Mouse (Mus musculus) intestine, embryonic 15.5 days (tissue): ENCODE results near the gene Degs1. TPM values are rescaled to one million over a fixed set of nuclear protein-coding genes. Genes with fewer than 3 reads are reported as not detected.

ENCODE experiments used
- ATAC-seq: fragments of 200-750 bp; cut with Nextera tagmentation; 2 replicates; pipeline ENCODE4 v1.8.0; 2017; ENCODE audit warnings: moderate TSS enrichment, moderate library complexity
- H3K27ac ChIP-seq: fragments of 300-500 bp; sonication (generic); 2 replicates; pipeline ENCODE4 v1.5.1; 2015; ENCODE audit warnings: mild to moderate bottlenecking, inconsistent platforms
- H3K27me3 ChIP-seq: fragments of 300-500 bp; sonication (generic); replicated peaks from 2 replicates; pipeline ENCODE4 v1.6.1; 2015; ENCODE audit warnings: inconsistent platforms
- H3K36me3 ChIP-seq: fragments of 300-500 bp; sonication (generic); 2 replicates; pipeline ENCODE4 v1.6.1; 2015; ENCODE audit warnings: inconsistent platforms
- H3K4me1 ChIP-seq: fragments of 300-500 bp; sonication (generic); replicated peaks from 2 replicates; pipeline ENCODE4 v1.6.1; 2015; ENCODE audit warnings: inconsistent platforms
- H3K4me2 ChIP-seq: fragments of 300-500 bp; sonication (generic); replicated peaks from 2 replicates; pipeline ENCODE4 v1.6.1; 2015; ENCODE audit warnings: mild to moderate bottlenecking, inconsistent platforms
- H3K4me3 ChIP-seq: fragments of 300-500 bp; sonication (generic); replicated peaks from 2 replicates; pipeline ENCODE4 v1.5.1; 2015; ENCODE audit warnings: inconsistent platforms
- H3K9ac ChIP-seq: fragments of 300-500 bp; sonication (generic); 2 replicates; pipeline ENCODE4 v1.6.1; 2015; ENCODE audit warnings: inconsistent platforms
- H3K9me3 ChIP-seq: fragments of 300-500 bp; sonication (generic); 2 replicates; pipeline ENCODE4 v1.6.1; 2016; ENCODE audit warnings: inconsistent platforms
- WGBS: fragments of 180-500 bp; shearing (Covaris S2); methylation state at CpG from one replicate; pipeline ENCODE4 v1.1.7; 2015; 5-methylcytosine and 5-hydroxymethylcytosine counted together
- polyA plus RNA-seq: library from polyadenylated mRNA; unstranded; fragments of >200 nt; fragmentation: Nextera tagmentation; extraction: Ambion mirVana; gene quantifications from 2 replicates; pipeline ENCODE4 v1.2.1, GENCODE M21; 2015

Degs1 gene
- polyA plus RNA-seq, 1 experiment from 2014 or later, result 131 TPM

DNA sequence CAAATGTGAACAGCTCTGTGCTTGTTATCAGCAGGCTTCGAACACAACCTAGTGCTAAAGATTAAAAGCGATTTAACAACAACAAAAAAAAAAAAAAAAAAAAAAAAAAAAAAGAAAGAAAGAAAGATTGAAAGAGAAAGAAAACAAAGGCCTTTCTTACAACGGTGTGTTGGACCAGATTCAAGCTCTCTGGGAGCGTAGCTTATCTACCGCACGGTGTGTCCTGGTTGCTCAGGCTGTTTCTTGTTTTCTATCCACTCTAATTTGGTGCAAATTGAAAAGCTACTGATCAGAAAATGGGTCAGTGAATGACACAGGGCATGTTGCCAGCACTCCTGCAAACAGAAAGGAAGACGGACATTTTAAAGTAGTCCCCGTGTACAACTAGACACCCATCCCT lies 33.3 kb downstream of the Degs1 start:
- Histone ChIP-seq H3K9me3 (no peaks in the 10 kb centered on the region), H3K9ac (no peak overlapping the region), H3K27ac (no peak overlapping the region), H3K27me3 (no peaks in the 10 kb centered on the region), H3K4me2 (no peak overlapping the region), H3K4me1 (no peaks in the 10 kb centered on the region), H3K36me3 (no peaks in the 10 kb centered on the region), H3K4me3 (no peak overlapping the region)
- 69% methylated on average over 8 of the region's 8 CpGs for WGBS
- ATAC-seq, result no peak

DNA sequence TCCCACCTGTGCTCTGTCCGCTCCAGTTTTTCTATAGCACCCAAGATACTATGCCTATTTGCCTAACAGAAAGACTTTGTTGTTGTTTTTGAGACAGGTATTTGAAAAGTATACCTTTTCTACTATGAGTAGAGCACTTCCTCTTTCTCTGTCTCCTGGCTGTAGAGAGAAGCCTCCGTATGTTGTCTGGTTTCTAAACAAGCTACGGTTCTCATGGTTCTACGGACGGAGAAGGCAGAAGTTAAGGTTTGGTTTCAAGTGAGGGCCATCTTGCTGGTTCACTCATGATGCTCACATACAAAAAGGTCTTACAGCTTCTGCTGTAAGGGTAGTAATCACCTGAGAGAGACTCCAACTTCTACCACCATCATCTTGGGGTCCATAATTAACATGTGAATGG lies 37.6 kb downstream of the Degs1 start:
- no peak overlapping the region for H3K4me2 ChIP-seq
- no peaks in the 10 kb centered on the region for H3K9me3 ChIP-seq
- H3K4me1 ChIP-seq, result no peaks in the 10 kb centered on the region
- H3K27me3 ChIP-seq, result no peaks in the 10 kb centered on the region
- H3K4me3 ChIP-seq, result no peak overlapping the region
- 92% methylated on average over 5 of the region's 5 CpGs for WGBS
- H3K36me3 ChIP-seq, result no peaks in the 10 kb centered on the region
- H3K9ac ChIP-seq, result no peak overlapping the region
- no peak for ATAC-seq
- no peak overlapping the region for H3K27ac ChIP-seq

DNA sequence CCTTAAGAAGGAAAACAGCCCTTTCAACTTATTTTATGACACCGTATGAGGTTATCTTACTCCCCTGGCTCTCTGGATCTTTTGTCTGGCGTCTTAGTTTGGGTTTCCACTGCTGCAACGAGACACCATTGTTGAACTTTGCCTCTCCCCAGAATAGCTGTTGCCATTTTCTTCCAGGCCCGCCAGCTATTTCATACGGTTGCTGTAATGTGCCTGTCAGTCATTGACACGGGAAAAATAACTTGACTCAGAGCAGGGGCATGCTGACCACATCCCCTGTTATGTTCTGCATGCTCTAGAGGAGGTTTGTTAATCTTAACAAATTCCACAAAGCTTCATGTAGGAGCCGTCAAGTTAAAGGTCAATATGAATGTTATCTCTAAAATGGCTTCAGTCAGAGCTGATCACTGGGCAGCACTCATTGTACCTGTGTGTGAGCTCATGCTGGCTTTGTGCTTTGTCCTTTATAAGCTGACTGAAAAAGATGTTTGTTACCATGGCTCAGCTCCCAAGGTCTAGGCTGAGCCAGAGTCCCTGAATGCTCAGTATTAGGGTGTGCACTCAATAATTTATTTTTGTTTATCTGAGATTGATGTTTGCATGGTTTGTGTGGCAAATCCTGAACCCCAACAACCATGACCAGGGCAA lies 44.4 kb downstream of the Degs1 start:
- Histone ChIP-seq H3K9ac (no peak overlapping the region), H3K4me1 (no peaks in the 10 kb centered on the region), H3K9me3 (no peaks in the 10 kb centered on the region), H3K27me3 (no peaks in the 10 kb centered on the region), H3K4me3 (no peak overlapping the region), H3K36me3 (no peaks in the 10 kb centered on the region), H3K4me2 (no peak overlapping the region), H3K27ac (no peak overlapping the region)
- 33% methylated on average over 7 of the region's 7 CpGs for WGBS
- peak; percentile 71 for ATAC-seq

DNA sequence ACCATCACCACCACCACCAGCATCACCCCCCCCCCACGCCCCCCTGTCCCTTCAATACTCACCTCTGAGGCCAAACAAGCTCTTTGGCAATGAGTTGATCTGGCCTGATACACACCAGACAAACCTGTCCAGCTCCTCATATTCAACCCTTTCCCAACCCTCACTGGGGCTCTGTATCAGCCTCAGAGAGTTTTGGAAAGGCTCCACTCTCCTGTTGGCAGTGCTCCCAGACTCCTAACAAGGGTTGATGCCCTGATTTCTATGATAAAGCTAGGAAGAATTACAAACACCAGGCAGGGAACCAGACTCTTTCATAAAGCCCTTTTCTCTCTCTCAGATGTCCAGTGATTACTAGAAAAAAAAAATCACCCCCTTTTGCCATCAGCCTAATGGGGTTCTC lies 45.2 kb downstream of the Degs1 start:
- Histone ChIP-seq H3K27me3 (no peaks in the 10 kb centered on the region), H3K36me3 (no peaks in the 10 kb centered on the region), H3K4me2 (no peak overlapping the region), H3K9me3 (no peaks in the 10 kb centered on the region), H3K27ac (no peak overlapping the region), H3K4me1 (no peaks in the 10 kb centered on the region), H3K4me3 (no peak overlapping the region), H3K9ac (no peak overlapping the region)
- ATAC-seq, result no peak
- WGBS, result 80% methylated on average over 1 of the region's 1 CpGs

DNA sequence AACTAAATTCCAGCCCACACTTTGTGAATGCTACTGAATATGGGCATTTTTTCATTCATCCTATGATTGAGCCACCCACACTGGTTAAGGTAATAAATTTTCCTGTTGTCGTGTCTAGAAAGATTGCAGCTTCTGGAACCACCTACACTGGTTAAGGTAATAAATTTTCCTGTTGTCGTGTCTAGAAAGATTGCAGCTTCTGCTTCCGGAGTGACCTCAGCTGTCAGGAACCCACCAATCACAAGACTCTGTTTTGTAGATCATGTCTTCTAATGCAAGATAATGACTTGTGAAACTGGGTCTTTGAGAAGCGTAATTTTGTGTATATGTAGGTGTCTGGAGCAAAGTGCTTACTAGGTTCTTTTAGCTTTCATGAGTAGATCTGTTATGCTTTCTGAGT lies 47.4 kb downstream of the Degs1 start:
- 66% methylated on average over 4 of the region's 4 CpGs for WGBS
- Histone ChIP-seq H3K4me2 (no peak overlapping the region), H3K9ac (no peak overlapping the region), H3K4me3 (no peak overlapping the region), H3K4me1 (no peaks in the 10 kb centered on the region), H3K9me3 (no peaks in the 10 kb centered on the region), H3K27ac (no peak overlapping the region), H3K36me3 (no peaks in the 10 kb centered on the region), H3K27me3 (no peaks in the 10 kb centered on the region)
- ATAC-seq, result no peak

DNA sequence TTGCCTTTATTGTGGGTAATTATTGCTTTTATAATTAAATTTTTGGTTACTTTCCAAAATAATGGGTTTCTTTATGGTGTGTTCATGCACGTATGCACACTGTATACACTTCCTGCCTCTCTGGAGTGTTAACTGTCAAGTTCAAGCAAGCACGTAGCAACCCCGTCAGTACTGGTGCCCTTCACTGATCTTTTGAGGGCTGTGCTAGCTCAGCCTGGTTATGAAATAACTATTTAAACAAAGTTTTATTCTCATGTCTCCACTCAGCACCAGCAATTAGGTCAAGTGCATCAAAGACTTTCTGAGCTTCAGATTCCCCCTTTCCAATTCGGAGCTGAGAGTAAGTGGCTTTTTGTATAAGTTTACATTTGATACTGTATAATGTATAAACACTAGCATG lies 53.2 kb downstream of the Degs1 start:
- no peak overlapping the region for H3K9ac ChIP-seq
- no peak overlapping the region for H3K4me2 ChIP-seq
- no peak overlapping the region for H3K27ac ChIP-seq
- 56% methylated on average over 4 of the region's 4 CpGs for WGBS
- no peaks in the 10 kb centered on the region for H3K36me3 ChIP-seq
- no peaks in the 10 kb centered on the region for H3K4me1 ChIP-seq
- no peak for ATAC-seq
- no peaks in the 10 kb centered on the region for H3K27me3 ChIP-seq
- H3K9me3 ChIP-seq, result no peaks in the 10 kb centered on the region
- no peak overlapping the region for H3K4me3 ChIP-seq

DNA sequence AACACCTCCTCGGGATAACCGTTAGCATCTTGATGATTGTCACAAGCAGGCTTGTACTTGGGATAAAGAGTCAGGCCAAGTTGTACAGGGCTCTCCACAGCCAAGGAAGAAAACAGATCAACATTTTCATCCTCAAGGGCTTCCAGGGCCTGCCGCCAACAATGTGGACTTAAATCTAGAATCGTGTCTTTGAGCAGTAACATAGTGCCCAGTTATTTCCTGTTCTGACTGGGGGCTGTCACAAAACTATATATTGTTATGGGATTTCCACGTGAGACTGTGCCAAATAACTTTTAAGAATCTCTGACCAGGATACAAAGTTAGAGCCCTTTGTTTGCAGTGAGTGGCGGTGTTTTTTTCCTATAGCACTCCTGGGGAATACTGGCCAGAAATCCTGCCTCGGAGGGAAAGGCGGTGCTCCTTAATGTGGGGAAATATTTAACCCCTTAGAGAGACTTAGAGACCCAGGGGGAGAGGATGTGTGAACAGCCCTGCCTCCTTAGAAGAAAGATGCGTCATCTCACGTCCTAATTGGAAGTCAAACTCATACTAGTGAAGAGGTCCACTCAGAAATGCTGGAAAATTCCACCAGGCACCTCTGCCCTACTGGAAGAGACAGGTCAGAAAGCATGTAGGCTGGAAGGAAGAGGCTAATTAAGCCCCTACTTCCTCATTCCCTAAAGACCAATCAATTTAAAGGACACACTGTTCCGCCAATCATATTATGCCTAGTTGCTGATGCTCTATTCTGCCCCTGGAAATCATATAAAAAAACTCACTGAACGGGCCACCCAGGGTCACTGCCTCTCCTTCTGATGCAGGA lies 55.3 kb downstream of the Degs1 start:
- H3K4me3 ChIP-seq, result no peak overlapping the region
- no peak overlapping the region for H3K27ac ChIP-seq
- H3K4me1 ChIP-seq, result no peaks in the 10 kb centered on the region
- no peaks in the 10 kb centered on the region for H3K27me3 ChIP-seq
- 46% methylated on average over 12 of the region's 12 CpGs for WGBS
- no peaks in the 10 kb centered on the region for H3K36me3 ChIP-seq
- H3K9ac ChIP-seq, result no peak overlapping the region
- no peak overlapping the region for H3K4me2 ChIP-seq
- ATAC-seq, result no peak
- H3K9me3 ChIP-seq, result no peaks in the 10 kb centered on the region

DNA sequence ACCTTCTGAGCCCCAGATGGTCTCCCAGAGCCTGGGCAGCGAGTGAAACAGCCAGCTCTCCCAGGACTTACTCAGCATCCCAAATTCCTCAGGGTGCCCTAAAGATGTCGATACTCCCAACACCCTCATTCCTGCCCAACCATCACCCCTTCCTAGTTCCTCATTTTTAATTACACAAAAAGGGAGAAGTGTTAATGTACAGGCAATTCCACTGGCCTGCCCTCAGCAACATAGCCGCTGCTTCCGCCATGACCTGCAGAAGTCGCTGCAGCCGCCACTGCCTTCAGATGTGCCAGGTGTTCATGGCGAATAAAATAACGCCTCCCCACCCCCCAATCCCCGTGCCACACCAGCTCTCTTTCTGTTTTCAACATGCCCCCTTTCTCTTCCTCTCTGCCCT lies 56.3 kb downstream of the Degs1 start:
- H3K9me3 ChIP-seq, result no peaks in the 10 kb centered on the region
- no peak overlapping the region for H3K9ac ChIP-seq
- no peak overlapping the region for H3K4me2 ChIP-seq
- H3K27ac ChIP-seq, result no peak overlapping the region
- H3K36me3 ChIP-seq, result no peaks in the 10 kb centered on the region
- ATAC-seq, result no peak
- H3K27me3 ChIP-seq, result no peaks in the 10 kb centered on the region
- 88% methylated on average over 9 of the region's 9 CpGs for WGBS
- no peak overlapping the region for H3K4me3 ChIP-seq
- no peaks in the 10 kb centered on the region for H3K4me1 ChIP-seq

Other genes with a start within 250 kb of the Degs1 start
- 144 and 173 TPM in 2 replicates for gene Srp9, start 158.1 kb downstream of the Degs1 start, polyA plus RNA-seq
- gene Vmn1r1, start 118.3 kb downstream of the Degs1 start, polyA plus RNA-seq, result not detected in 2 replicates
- gene Fbxo28, start 58.8 kb upstream of the Degs1 start, polyA plus RNA-seq, result 13.3 and 13.4 TPM in 2 replicates
- 20.3 and 22.6 TPM in 2 replicates for gene Trp53bp2, start 126.4 kb upstream of the Degs1 start, polyA plus RNA-seq
- 85.5 and 95.1 TPM in 2 replicates for gene Capn2, start 234.8 kb upstream of the Degs1 start, polyA plus RNA-seq